Mouse (Mus musculus): ENCODE data around the gene Rps13.
"Not testable (repeated sequence)": the region's sequence is repeated elsewhere in the genome, so short reads cannot be mapped to it uniquely, and the experiment has no call there.

Rps13 gene

DNA sequence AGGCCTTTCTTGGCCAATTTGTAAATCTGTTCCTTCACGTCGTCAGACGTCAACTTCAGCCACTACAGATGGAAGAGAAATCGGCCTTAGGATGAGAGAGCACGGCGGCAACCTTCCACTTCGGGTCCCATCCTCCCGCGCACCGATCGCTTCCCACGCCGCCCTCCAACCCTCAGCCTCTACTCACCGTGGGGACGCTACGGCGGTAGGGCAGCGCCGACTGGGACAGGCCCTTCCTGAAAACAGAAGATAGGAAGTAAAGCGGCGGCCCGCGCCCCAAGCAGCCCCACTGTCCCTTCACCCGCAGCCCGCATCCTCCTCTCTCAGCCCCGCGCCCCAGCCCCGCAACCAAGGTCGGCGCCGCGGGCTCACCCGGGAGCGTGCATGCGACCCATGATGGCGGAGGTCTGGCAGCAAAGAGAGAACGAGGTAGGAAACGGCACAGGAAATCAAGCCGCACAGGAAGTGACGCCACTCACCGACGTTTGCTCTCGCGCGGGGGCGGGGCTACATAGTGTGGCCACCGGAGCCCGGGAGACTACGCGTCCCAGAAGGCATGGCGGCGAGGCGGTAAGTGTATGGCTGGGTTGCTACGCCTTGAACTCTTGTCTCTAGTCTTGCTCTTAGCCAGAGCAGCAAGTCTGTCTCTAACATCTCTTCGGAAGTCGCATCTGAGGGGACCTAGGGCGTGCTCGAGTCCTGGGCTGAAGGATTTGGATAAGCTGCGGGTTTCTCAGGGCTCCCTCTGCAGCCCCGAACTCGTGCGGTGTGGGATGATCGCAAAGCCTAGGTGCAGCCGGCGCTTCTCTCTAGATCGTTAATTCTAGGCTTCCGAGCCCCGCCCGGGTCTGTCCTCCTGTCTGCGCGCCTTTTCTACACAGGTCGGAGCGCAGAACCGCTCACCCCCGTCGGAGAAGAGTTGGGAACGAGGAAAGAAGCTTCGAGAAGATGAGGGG is at the start of gene Rps13:
Gene Rps13, minus strand, starts transcription at position 483 of the 956 bp plus-strand sequence.
- peak; percentile 96 for DNase-seq (ENCODE audit: low spot score)

DNA sequence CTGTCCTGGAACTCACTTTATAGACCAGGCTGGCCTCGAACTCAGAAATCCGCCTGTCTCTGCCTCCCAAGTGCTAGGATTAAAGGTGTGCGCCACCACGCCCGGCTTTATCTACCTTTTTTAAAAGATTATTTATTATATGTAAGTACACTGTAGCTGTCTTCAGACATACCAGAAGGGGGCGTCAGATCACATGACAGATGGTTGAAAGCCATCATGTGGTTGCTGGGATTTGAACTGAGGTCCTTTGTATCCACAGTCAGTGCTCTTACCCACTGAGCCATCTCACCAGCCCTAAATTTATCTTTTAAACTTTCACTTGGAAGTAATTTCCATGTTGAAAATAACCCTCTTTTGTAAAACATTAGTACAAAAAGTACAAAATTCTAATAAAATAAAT is 45.2 kb upstream of the Rps13 start:
- not testable (repeated sequence) for DNase-seq (ENCODE audit: low spot score)

DNA sequence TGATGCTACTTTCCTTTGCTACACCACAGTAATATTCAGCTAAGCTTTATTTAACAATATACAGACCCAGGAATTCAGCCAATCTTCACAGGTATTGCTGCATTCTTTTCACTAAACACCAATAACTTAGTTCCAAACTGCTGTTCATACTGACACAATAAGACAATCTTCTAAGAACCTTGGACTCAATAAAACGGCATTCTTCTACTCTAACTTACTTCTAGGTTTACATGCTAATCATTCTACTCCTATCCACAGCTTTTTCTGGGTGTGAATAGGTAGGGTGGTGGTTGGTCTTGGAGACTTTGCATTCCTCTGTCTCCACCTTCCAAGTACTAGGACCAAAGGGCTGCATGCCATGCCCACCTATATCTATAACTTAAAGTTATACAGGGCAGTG is 40.3 kb upstream of the Rps13 start:
- no peak for DNase-seq (ENCODE audit: low spot score)

DNA sequence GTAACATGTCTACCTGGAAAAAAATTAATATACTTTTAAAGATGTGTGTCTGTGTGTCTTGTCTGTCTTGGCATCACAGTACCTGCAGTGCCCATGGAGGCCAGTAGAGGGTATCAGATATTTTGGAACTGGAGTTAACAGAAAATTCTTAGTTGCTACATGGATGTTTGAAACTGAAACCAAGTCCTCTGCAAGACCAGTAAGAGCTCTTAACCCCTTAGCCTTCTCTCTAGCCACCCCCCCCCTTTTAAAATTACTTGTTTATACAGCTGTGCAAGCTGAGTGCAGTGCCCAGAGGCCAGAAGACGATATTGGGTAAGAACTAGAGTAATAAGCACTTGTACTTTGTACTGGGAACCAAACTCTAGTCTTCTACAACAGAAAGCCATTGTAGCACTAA is 2.2 kb upstream of the Rps13 start:
- DNase-seq (ENCODE audit: low spot score) = peak; percentile 19

DNA sequence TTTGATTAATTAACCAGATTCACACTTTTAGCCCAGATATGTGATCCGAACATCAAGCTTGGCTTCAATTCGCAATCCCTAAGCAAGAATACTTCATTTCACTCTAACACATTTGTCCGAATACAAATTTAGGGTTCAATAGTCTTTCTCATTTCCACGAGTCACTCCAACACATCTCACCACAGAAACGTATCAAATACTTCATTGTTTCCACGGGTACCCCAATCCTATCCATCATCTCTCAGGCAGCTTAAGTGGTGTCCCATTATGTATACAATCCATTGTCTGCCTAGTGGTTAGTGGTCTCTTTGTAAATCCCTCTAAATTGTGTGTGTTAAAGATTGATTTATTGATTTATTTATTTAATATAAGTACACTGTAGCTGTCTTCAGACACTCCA is 1.1 kb upstream of the Rps13 start:
- DNase-seq (ENCODE audit: low spot score) = no peak

DNA sequence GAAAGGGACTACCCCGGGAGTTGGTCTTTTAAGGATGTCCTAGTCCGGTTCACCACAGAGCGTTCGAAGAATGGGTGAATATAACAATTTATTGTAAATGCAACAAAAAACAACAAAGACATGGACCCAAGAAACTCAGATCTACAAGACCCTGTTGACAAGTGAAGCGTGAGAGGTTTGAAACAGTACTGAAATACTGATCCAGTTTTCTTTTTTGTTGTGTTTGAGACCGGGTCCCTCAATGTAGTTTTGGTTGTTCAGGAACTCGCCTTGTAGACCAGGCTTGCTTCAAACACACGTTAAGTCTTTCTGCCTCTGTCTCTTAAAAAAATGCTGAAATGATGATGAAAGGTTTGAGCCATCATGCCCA is 659 bp upstream of the Rps13 start:
- no peak for DNase-seq (ENCODE audit: low spot score)

DNA sequence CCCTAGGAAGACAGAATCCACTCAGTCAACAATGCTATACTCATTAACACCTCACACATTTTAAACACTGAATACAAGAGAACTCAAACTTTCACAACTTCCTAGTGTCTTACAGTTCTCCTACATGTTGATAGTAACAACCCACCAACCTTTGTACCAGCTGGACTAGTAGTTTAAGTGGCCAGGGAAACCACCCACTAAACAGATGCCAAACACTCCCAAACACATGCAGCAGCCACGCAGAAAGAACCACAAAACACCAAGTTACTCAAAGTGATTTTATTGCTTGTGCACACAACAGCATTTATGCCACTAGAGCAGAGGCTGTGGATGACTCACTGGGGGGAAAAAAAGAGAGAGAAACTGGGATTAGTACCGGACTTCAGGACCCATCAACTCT is 2.7 kb downstream of the Rps13 start:
- DNase-seq (ENCODE audit: low spot score) = no peak

DNA sequence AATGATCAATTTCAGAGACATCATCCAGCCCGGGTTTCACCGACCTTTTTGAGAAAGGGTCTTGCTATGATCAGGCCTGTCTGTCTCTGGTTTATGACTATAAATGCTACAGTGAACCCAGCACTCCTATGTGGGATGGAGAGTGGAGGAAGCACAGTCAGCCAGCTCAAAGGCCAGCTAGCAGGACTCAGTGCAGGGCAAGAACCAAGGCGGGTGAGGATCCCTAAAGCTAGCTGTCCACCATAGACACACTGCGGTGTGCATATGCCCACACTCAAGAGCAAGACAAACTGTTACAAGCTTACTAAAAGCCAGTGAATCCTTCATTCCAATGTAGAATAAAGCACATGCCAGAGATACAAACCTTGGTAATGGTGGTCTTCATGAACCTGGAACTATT is 4.1 kb downstream of the Rps13 start:
- no peak for DNase-seq (ENCODE audit: low spot score)

DNA sequence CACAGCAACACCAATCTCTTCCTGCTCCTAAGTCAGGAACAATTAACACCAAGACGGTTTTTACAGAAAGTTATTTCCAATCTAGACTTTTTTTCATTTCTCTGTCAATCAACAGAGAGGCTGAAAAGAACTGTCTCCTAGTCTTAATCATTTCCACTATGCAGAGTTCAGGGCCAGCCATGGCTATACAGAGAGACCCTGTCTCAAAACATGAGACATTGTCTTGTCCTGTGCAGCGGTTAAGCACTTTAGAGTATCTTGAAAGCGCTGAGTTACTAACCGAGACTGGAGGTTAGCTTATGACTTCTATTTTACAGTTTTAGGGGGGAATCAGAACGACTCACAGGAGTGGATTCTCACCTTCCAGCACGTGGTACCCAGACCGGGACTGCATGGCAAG is 5.2 kb downstream of the Rps13 start:
- DNase-seq (ENCODE audit: low spot score) = no peak

DNA sequence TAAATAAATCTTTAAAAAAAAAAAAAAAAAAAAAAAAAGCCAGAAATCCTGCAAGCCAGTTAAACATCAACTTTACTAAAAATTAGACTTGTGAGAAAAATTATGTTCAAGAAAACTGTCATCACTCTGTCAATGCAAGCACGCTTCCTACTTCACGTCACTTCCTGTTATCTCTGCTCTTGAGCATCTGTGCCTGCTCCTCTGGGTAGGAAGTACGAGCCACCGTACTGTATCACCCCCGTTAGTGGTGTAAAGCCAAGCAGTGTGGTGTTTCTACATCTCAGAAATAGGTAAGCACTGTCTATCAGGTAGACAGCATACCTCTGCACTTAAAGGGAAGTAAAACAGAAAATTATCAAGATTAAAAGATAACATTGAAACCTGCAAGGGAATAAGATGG is 6.1 kb downstream of the Rps13 start:
- no peak for DNase-seq (ENCODE audit: low spot score)

DNA sequence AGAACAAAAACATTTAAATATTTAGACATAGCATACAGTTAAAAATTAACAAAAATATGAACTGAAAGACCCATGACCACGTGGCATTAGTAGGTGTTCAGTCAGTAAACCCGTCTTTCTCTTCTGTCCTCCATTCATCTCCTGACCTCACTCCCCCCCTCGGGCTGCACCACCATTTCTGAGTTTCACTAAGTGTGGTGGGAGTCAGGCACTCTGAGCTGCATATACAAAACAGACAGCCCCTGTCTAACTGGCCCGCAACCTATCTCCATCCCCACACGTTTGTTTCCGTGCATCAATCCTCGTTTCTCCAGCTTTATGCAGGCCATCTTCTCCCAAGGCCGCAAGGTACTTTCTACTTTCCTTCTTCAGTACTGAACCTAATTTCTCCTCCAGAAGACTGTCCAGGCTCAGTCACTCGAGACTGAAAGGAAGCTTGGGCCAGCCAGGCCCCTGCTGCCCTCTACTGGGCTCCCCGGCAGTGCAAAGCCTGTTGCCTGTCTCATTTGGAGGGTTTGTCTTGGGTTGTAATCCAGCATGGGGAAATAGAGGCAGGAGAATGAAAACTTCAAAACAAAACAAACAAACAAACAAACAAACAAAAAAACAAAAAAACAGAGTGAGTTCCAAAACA is 10.5 kb downstream of the Rps13 start:
- DNase-seq (ENCODE audit: low spot score) = no peak

DNA sequence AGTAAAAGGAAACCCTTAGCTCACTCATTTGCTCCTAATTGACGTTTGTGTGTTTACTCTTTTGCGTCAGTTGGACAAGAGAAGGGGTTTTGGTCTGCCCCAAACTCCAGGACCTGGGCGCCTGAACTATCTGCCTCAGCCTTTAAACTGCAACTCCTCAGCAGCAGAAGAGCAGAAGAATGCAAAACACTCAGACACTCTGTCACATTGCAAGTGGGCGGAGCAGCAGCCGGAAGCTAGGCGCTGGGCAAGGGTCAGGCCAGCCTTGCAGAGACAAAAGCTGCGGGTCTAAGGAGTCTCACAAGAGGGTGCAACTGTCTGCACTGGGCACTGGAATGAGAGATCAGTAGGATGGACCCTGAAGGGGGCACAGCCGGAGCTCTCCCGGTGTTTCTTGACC is 24.5 kb downstream of the Rps13 start:
- no peak for DNase-seq (ENCODE audit: low spot score)

DNA sequence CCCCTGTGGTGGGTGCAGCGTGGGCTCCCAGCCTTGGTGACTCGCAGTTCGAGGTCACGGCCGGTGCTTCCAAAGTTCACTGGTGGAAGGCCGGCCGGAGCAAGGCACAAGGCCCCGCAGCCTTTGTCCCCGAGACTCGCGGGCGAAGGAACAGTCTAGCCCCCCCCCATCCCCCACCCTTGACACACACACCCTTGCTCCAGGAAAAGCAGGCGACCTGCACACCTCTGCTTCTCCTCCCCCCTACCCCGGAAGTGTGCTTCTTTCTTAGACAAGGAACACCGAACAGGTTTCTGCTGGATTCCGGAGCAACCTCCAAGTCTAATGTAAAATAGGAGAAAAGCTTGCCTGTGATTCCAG is 25.4 kb downstream of the Rps13 start:
- no peak for DNase-seq (ENCODE audit: low spot score)

DNA sequence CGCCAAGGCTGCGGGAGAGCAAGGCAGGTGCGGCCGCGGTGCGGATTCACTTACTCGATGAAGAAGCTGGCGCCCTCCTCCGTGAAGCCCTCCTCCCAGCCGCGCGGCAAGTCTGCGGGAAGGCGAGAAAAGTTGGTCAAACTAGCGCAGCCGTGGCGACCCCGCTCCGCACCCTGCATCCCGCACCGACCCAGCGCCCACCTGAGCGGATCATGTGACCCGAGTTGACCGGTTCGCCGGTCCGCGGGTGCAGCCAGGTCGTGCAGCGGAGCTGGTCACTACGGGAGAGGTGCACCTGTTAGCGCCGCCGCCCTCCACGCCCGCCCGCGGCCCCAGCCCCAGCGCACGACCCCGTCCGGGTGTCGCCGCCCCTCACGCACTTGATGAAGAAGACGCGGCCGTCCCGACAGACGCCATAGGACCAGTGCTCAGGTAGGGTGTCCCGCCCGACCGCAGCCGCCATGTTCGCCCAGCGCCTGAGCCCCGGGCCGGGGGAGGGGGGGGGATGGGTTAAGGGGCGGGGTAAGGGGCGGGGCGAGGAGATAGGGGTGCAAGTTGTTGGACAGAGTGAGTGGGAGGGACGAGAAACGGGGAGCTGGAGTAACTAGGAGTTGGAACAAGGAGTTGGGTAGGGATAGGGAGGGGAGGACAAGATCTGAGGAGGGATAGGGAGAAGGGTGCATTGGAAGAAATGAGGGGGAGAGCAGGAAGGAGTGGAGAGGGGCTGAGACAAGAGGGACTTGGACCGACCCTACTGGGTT is 25.9 kb downstream of the Rps13 start, which contains the start of gene Plekha7:
Gene Plekha7, minus strand, starts transcription at position 506 of the 761 bp plus-strand sequence.
- DNase-seq (ENCODE audit: low spot score) = peak; percentile 78

DNA sequence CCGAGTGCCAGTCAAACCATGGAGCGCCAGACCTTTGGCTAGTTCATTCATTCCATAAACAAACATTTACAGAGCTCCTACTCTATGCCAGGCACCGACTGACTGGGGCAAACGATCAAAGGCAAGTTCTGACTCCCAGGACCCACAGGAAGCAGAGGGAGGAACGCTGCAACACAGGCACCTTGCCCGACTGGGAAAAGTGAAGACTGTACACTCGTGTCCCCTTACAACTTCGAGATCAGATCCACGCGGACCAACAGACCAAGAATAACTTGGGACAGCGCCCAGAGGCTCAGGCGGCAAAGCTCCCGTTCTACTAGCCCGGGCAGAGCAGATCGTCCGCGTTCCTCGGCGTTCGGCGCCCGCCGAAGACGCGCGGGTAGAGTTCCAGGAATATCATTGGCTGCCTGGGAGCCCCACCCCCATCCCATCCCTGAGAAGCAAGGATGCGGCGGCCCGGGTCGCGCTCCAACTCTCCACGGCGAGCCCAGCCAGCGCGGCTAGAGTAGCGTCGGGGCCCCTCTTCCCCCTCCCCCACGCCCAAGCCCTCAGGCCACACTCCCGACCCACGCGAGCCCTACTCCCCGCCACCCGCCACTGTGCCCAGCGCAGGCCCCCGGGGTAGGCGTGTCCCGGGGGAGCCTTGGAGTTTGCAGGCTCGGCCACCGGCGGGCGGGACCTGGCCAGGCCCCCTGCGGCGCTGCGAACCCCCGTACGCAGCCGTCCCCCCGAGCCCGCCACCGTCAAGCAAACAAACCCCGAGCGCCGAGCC is 26.7 kb downstream of the Rps13 start:
- peak; percentile 86 for DNase-seq (ENCODE audit: low spot score)

DNA sequence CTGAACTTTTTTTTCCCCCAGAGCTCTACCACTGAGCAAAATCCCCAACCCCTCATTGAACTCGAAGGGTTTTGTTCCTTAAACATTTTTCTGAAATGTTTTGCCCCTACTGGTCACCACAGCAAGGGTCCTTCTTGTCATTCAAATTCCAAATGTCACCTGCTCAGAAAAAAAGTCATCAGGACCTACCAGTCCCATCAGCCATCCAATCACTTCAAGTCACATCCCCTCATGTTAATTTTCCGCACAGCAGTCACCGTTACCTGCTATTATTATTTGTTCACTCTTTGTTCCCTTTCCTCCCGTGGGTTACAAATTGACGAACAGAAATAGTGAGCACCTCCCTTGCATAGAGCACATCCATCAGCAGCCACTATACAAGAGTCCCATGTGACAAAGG is 27.4 kb downstream of the Rps13 start:
- DNase-seq (ENCODE audit: low spot score) = no peak

DNA sequence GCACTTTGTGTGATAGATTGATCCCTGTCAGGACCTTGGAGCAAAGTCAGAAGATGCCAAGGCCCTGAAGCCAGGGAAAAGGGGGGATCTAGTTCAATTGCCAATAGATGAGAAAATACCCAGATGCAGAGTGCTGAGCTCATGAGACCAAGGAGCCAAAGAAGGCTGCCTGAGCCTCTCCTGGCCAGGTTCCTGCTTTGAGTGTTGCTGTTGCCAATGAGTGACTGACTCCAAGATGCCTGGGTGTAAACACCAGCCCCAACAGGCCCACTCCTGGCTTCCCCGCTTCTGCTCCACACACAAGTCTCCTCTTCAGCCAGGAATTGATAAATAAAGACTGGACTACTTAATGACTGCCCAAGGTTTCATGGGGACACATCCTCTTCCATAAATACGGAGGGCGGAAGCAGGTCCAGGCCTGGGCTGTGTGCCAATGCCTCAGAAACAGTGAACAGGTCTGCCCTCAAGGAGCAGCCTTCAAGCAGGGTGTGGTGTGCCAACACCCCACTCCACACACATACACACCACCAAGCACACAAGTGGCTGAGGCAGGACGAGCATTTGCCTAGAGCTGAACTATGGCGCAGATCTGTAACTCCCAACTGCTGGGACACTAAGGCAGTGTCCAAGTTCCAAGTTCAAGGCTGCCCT is 32.2 kb downstream of the Rps13 start:
- no peak for DNase-seq (ENCODE audit: low spot score)

DNA sequence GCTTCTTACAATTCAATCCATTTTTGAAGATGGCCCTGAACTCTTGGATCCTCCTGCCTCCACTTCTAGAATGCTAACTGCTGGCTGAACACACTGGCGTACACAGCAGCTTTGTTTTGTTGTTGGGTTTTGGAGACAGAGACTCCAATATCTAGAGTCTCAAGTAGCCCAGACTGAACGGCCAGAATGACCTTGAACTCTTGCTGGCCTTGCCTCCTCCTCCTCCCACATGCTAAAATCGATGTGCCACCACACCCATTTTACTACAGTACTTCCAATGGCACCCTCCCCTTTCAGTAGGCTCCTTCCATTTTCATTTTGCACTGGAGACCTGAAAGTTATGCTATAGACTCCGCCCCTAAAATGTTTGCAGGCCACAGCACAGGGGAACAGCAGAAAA is 32.9 kb downstream of the Rps13 start:
- no peak for DNase-seq (ENCODE audit: low spot score)

DNA sequence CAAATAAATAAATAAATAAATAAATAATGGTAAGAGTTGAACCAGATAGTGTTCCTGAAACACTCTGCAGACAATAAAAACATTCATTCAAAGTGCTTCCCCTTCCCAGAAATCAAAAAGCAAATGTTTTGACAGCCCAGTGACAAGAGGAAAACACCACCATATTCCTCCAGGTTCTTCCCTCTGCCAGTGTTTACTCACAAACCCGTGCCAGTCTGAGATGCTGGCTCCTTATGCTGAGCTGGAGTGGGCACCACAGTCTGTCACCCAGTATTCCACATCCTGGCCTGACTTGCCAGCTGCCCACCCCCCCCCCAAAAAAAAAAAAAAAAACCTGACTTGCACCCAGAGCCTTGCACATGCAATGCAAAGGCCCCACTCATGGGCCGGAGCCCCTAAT is 35.1 kb downstream of the Rps13 start:
- no peak for DNase-seq (ENCODE audit: low spot score)

DNA sequence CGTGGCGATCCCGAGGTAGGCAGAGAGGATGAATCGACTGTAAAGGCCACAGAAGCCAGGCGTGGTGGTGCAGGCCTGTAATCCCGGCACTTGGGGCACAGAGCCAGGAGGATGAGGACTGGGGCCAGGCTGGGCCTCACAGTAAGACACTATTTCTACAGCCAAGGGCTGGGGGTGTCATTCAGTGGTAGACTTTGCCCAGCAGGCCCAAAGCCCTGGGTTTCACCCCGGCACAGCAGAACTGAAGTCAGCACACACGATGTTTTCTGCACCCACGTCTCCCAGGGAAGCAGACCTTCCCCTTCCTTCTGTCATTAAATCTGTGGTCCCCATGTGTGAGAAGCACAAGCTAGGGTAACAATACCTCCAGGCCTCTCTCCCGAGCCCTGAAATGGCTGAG is 35.6 kb downstream of the Rps13 start:
- no peak for DNase-seq (ENCODE audit: low spot score)

DNA sequence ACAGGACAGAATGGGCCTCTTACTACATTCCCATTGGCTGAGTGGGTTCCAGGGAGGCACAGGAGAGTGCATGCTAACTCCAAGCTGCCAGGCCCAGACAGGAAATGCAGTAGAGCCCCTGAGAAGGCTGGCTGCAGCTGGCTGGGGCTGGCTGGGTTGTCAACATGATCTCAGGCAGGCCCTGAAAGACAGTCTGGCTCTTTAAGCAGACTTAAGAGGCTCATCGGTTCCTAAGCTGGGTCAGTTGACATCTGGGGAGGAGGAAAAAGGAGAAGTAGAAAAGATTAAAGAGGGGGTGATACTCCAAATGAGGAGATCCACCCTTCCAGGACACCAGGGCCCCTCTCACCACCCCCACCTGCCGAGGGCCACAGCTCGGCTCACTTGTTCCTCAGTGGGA is 39.0 kb downstream of the Rps13 start:
- DNase-seq (ENCODE audit: low spot score) = no peak

DNA sequence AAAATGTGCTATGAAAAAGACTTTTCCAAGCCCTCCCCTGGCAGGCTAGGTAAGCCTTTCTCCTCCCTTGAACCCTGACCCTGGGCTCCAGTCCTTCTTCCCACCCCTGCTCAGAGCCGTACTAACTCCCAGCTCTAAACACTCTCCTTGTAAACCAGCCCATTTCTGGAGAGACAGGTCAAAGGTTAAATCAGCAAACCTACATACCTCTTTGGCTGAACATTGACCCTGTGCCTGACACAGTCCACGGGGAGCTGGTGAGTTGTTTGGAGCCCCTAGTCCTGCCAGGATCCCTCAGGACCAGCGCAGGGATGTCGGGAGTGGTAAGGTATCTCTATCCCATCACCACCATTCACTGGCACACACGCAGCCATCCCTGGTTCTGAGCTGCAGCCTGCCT is 41.6 kb downstream of the Rps13 start:
- DNase-seq (ENCODE audit: low spot score) = no peak

Data from testis, postnatal 14 days (tissue).